Mouse (Mus musculus): ENCODE measurements around the gene Ecm2. TPM values are rescaled to one million over a fixed set of nuclear protein-coding genes. Genes with fewer than 3 reads are reported as not detected.

The Ecm2 gene
- polyA plus RNA-seq, 1 experiment from 2014 or later = 0.44 TPM

DNA sequence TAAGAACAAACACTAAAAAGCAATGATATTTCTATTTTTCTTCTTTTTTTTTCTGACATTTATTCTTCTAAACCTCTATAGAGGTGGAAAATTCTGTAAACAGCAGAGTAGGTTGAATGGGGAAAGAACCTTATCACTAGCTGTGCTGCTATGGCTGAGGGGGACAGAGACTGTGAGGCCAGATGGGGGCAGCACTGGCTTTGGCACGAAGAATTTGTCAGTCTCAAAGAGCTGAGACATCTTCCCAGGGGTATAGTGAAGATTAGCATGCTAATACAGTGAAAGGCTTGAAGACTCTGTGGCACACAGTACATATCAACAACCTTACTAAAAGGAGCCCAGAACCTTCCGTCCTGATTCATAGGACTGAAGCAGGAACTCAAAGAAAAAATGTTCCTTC lies 54.6 kb downstream of the Ecm2 start:
- no peaks in the 10 kb centered on the region for H3K27me3 ChIP-seq (replicated peaks; ENCODE audit: control insufficient read depth, insufficient read depth, low read length)
- DNase-seq (ENCODE audit: low spot score) (no peak), ATAC-seq (replicated peaks; ENCODE audit: low FRiP score) (peak; percentile 73)
- no peak overlapping the region for H3K4me2 ChIP-seq
- 43% methylated on average over 2 of the region's 2 CpGs for WGBS
- H3K36me3 ChIP-seq (ENCODE audit: control insufficient read depth, insufficient read depth, low read length) = no peaks in the 10 kb centered on the region
- no peak overlapping the region for H3K4me3 ChIP-seq (ENCODE audit: low read depth, low read length)
- H3K9ac ChIP-seq (ENCODE audit: low read depth, low read length) = no peak overlapping the region
- peaks cover 4% of the 10 kb centered on the region; the same call in 1 of the 2 replicates for H3K4me1 ChIP-seq (replicated peaks; ENCODE audit: control insufficient read depth, insufficient read depth, low read length)
- no peak overlapping the region for H3K27ac ChIP-seq (ENCODE audit: low read depth, low read length)
- no peaks in the 10 kb centered on the region for H3K9me3 ChIP-seq (ENCODE audit: control insufficient read depth, low read length)

DNA sequence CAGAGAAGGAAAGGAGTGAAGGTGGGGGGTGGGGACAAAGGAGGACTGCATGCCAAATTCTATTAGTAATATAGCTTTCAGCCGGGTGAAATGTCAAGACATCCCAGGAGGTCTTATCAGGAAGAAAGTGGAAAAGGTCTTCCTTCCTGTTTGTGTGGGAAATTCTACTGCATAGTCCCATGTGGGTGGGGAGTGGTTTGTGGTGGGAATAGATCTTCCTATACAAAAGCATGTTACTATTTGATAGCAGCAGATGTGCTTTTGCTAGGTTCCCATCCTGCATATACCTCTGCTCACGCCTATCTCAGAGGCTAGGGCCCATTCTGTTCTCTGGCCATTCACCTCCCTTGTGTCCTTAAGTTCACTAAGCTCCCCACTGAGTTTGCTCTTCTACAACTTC lies 56.3 kb downstream of the Ecm2 start:
- no peaks in the 10 kb centered on the region for H3K9me3 ChIP-seq (ENCODE audit: control insufficient read depth, low read length)
- H3K9ac ChIP-seq (ENCODE audit: low read depth, low read length) = no peak overlapping the region
- H3K4me3 ChIP-seq (ENCODE audit: low read depth, low read length) = no peak overlapping the region
- H3K4me1 ChIP-seq (replicated peaks; ENCODE audit: control insufficient read depth, insufficient read depth, low read length) = peaks cover 4% of the 10 kb centered on the region; the same call in 1 of the 2 replicates
- no peak overlapping the region; the same call in 1 of the 2 replicates for H3K27ac ChIP-seq (ENCODE audit: low read depth, low read length)
- DNase-seq (ENCODE audit: low spot score) (peak; percentile 32), ATAC-seq (replicated peaks; ENCODE audit: low FRiP score) (peak; percentile 80)
- no peaks in the 10 kb centered on the region for H3K36me3 ChIP-seq (ENCODE audit: control insufficient read depth, insufficient read depth, low read length)
- H3K27me3 ChIP-seq (replicated peaks; ENCODE audit: control insufficient read depth, insufficient read depth, low read length) = no peaks in the 10 kb centered on the region
- 27% methylated on average over 2 of the region's 2 CpGs for WGBS
- H3K4me2 ChIP-seq = no peak overlapping the region

DNA sequence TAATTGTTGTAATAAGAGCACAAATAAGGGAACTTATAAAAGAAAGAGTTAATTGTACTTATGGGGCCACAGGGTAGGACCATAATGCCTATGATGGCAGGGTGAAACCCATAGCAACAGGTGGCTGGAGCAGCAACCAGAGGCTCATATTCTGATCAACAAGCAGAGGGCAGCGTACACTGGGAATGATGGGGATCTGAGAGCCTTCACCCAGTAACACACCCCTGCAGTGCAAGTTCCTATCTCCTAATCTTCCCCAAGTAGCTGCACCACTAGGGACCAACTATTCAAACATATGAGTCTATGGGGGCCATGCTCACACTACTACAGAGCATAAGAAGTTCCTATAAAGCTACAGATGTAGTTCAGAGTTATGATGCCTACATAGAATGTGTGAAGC lies 59.7 kb downstream of the Ecm2 start:
- Histone ChIP-seq H3K9me3 (ENCODE audit: control insufficient read depth, low read length) (no peaks in the 10 kb centered on the region), H3K4me3 (ENCODE audit: low read depth, low read length) (no peak overlapping the region), H3K27ac (ENCODE audit: low read depth, low read length) (no peak overlapping the region), H3K9ac (ENCODE audit: low read depth, low read length) (no peak overlapping the region), H3K4me1 (replicated peaks; ENCODE audit: control insufficient read depth, insufficient read depth, low read length) (peaks cover 4% of the 10 kb centered on the region; the same call in 1 of the 2 replicates), H3K27me3 (replicated peaks; ENCODE audit: control insufficient read depth, insufficient read depth, low read length) (no peaks in the 10 kb centered on the region), H3K4me2 (no peak overlapping the region), H3K36me3 (ENCODE audit: control insufficient read depth, insufficient read depth, low read length) (no peaks in the 10 kb centered on the region)
- 72% methylated on average over 1 of the region's 1 CpGs for WGBS
- ATAC-seq (replicated peaks; ENCODE audit: low FRiP score) = peak; percentile 58
- no peak for DNase-seq (ENCODE audit: low spot score)

DNA sequence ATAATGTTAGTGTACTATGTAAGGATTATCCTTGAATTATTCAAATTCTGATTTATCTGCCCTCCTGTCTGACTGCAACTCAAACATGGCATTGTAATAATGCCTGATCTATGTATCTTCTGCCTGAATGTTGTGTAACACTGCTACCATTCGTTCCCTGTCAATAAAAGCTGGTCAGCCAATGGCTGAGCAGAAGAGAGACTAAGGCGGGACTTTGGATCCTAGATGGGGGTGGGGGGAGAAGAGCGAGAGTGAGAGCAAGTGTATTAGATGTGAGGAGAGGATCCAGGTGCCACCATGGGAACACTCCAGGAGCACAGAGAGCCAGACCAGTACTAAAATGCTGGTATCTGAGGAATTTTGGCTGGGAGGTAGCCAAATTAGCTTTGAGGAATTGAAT lies 65.8 kb downstream of the Ecm2 start:
- H3K36me3 ChIP-seq (ENCODE audit: control insufficient read depth, insufficient read depth, low read length) = no peaks in the 10 kb centered on the region
- DNase-seq (ENCODE audit: low spot score) = no peak
- no peaks in the 10 kb centered on the region for H3K9me3 ChIP-seq (ENCODE audit: control insufficient read depth, low read length)
- H3K4me3 ChIP-seq (ENCODE audit: low read depth, low read length) = no peak overlapping the region
- peak; percentile 81 for ATAC-seq (replicated peaks; ENCODE audit: low FRiP score)
- WGBS = 57% methylated on average over 3 of the region's 3 CpGs
- H3K4me1 ChIP-seq (replicated peaks; ENCODE audit: control insufficient read depth, insufficient read depth, low read length) = peaks cover 15% of the 10 kb centered on the region
- peak overlapping the region; percentile 70 for H3K27ac ChIP-seq (ENCODE audit: low read depth, low read length)
- no peak overlapping the region for H3K9ac ChIP-seq (ENCODE audit: low read depth, low read length)
- no peaks in the 10 kb centered on the region for H3K27me3 ChIP-seq (replicated peaks; ENCODE audit: control insufficient read depth, insufficient read depth, low read length)
- H3K4me2 ChIP-seq = peak overlapping the region; percentile 37; the same call in 1 of the 2 replicates

DNA sequence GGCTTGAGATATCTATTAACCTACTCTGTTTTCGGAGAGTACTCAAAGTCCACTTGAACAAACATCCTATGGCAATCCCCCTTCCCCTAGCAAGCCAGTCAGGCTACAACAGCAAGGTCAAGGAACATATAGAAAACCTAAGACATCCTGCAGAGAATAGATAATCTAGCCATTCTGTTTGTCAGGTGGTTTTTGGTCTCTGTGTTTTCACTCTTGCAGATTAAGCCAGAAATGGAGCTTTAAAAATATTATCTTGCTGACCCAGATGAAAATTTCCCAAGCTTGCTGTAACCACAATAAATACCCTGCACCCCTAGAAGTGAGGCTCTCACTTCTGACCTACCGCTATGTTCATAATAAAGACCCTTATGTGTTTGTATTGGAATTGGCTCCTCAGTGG lies 66.8 kb downstream of the Ecm2 start:
- no peak overlapping the region for H3K9ac ChIP-seq (ENCODE audit: low read depth, low read length)
- peak overlapping the region; percentile 38 for H3K4me2 ChIP-seq
- peaks cover 15% of the 10 kb centered on the region for H3K4me1 ChIP-seq (replicated peaks; ENCODE audit: control insufficient read depth, insufficient read depth, low read length)
- no peak overlapping the region for H3K4me3 ChIP-seq (ENCODE audit: low read depth, low read length)
- ATAC-seq (replicated peaks; ENCODE audit: low FRiP score) (peak; percentile 85), DNase-seq (ENCODE audit: low spot score) (no peak)
- no peaks in the 10 kb centered on the region for H3K27me3 ChIP-seq (replicated peaks; ENCODE audit: control insufficient read depth, insufficient read depth, low read length)
- 53% methylated on average over 2 of the region's 2 CpGs for WGBS
- no peaks in the 10 kb centered on the region for H3K36me3 ChIP-seq (ENCODE audit: control insufficient read depth, insufficient read depth, low read length)
- H3K9me3 ChIP-seq (ENCODE audit: control insufficient read depth, low read length) = no peaks in the 10 kb centered on the region
- peak overlapping the region; percentile 70 for H3K27ac ChIP-seq (ENCODE audit: low read depth, low read length)

DNA sequence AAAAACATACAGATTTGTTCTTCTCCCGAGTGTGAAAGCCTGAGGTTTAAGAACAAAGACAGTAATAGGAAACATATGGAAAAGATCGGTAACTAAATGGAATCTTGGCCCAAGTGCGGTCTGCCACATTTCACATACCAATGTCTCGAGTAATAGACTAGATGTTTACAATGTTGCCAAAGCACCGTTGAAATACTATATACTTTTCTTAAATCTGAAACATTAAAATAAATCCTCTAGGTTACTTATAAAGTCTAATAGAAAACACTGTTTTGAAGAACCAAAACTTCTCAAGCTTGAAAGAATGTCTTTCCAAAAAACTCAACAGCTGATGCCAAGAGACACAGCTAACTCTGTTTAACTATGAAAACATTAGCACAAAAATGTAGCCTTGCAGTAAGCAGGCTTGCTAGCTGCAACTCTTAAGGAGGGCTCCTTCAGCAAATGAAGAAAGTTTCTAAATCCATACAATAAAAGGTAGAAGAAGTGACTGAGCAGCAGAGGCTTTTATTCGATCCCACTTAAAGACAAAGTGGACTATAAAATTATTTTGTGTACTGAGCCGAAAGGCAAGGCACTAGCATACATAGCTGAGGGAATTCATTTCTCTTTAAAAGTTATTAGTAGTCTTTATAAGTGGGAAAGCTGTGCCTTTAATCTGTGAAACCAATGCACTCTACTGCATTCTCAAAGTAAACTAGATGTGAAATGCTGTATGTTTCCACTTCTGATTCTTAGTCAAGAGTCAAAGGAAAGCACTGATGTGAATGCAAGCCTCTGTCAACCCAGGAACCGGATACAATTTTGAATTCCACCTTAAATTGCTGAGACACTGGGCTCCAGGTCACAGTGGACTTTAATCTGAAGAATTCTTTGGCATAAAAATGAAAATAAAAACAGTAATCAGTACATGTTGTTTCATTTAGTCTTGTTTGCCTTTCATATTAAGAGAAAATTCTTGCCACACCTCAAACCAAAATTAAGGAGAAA lies 77.2 kb downstream of the Ecm2 start, which contains the start of gene Omd:
Gene Omd, plus strand, starts transcription at position 922 of the 990 bp plus-strand sequence.
- no peak within 1 kb of the TSS for H3K27ac ChIP-seq (ENCODE audit: low read depth, low read length)

More for the DNA sequence above, 77.2 kb downstream of the Ecm2 start, which contains the start of gene Omd:
- Histone ChIP-seq H3K4me2 (no peak within 1 kb of the TSS), H3K9me3 (ENCODE audit: control insufficient read depth, low read length) (no peaks in the 10 kb centered on the region), H3K9ac (ENCODE audit: low read depth, low read length) (no peak within 1 kb of the TSS), H3K27me3 (replicated peaks; ENCODE audit: control insufficient read depth, insufficient read depth, low read length) (no peaks in the 10 kb centered on the region), H3K4me3 (ENCODE audit: low read depth, low read length) (no peak within 1 kb of the TSS), H3K36me3 (ENCODE audit: control insufficient read depth, insufficient read depth, low read length) (no peaks in the 10 kb centered on the region), H3K4me1 (replicated peaks; ENCODE audit: control insufficient read depth, insufficient read depth, low read length) (no peaks in the 10 kb centered on the region)
- 67% methylated on average over 8 of the region's 8 CpGs for WGBS
- ATAC-seq (replicated peaks; ENCODE audit: low FRiP score) = no peak
- DNase-seq (ENCODE audit: low spot score) = no peak

Other genes starting within 250 kb of the Ecm2 start
- gene Fgd3, start 184.5 kb upstream of the Ecm2 start, polyA plus RNA-seq (2014; fragmentation: Nextera tagmentation; extraction: Ambion mirVana) = 0.74 and 0.92 TPM in 2 replicates
- 22.6 TPM in 2 replicates for gene Bicd2, start 163.2 kb upstream of the Ecm2 start, polyA plus RNA-seq (2014; fragmentation: Nextera tagmentation; extraction: Ambion mirVana)
- 19.0 and 23.7 TPM in 2 replicates for gene Ippk, start 83.6 kb upstream of the Ecm2 start, polyA plus RNA-seq (2014; fragmentation: Nextera tagmentation; extraction: Ambion mirVana)
- gene Tes3-ps, start 11.5 kb upstream of the Ecm2 start, polyA plus RNA-seq (2014; fragmentation: Nextera tagmentation; extraction: Ambion mirVana) = 1.2 and 1.7 TPM in 2 replicates
- 0.27 and 0.45 TPM in 2 replicates for gene Aspn, start 39.6 kb downstream of the Ecm2 start, polyA plus RNA-seq (2014; fragmentation: Nextera tagmentation; extraction: Ambion mirVana)
- gene Omd, start 77.7 kb downstream of the Ecm2 start, polyA plus RNA-seq (2014; fragmentation: Nextera tagmentation; extraction: Ambion mirVana) = 0.74 and 1.1 TPM in 2 replicates
- 1.2 and 2.2 TPM in 2 replicates for gene Ogn, start 103.2 kb downstream of the Ecm2 start, polyA plus RNA-seq (2014; fragmentation: Nextera tagmentation; extraction: Ambion mirVana)
- gene Cenpp, start 148.0 kb downstream of the Ecm2 start, polyA plus RNA-seq (2014; fragmentation: Nextera tagmentation; extraction: Ambion mirVana) = 38.5 and 43.4 TPM in 2 replicates
- gene Nol8, start 148.3 kb downstream of the Ecm2 start, polyA plus RNA-seq (2014; fragmentation: Nextera tagmentation; extraction: Ambion mirVana) = 22.6 and 23.6 TPM in 2 replicates
- 142 and 161 TPM in 2 replicates for gene Iars, start 177.3 kb downstream of the Ecm2 start, polyA plus RNA-seq (2014; fragmentation: Nextera tagmentation; extraction: Ambion mirVana)